Comparison of ENCODE assay signal across 27 mouse cellular contexts in the genomic region with DNA sequence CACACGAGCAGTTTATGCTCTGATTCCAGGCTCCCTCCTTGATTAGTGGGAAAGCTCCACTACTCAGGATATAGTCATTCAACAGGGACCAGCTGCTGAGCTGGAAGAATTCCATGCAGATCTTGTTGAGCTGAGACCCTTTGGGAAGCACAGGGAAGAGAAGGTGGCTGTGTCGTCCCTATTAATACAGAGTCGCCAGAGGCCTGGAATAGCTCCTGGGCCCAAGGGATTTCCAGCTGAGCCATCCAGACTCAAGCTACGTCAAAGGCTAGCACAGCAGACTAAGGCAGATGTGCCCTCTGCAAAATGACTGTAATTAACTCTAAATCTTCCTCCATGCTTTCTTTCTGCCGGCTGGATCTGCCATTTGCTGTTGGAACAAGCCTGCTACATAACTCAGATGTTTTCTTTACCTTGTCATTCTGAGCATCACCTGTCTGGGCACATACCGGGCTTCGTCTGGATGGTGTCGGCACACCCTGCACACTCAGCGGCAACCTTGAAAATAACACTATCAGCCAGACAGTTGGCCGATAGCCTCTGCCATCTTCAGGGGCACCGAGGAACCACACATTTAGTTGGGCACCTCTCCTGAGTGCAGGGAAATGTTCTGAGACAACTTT. TPM values are rescaled to one million over a fixed set of nuclear protein-coding genes. Genes with fewer than 3 reads are reported as not detected.
A peak's percentile ranks its signal among the peaks of the same experiment; 100 is the strongest.
DNase-seq lines count a peak whose midpoint lies in the region; ATAC-seq and TF ChIP-seq lines count a peak whose summit lies in the region.
"Had no signal": no experiment of that assay in that cellular context is flagged by ENCODE, and none has a peak within 500 bp of the region (broad histone marks: within the 10 kb centered on the region; RNA-seq: fewer than 3 reads in every experiment).

No protein-coding gene starts in this region.

- no peak overlapping the region for H3K4me2 ChIP-seq in midbrain, postnatal 0 days (ENCODE audit: low read depth, low read length, poor library complexity, severe bottlenecking)
- H3K4me2 ChIP-seq in midbrain, embryonic 16.5 days (ENCODE audit: low read length), result no peak overlapping the region
- no peak overlapping the region for H3K4me2 ChIP-seq in embryonic facial prominence, embryonic 12.5 days (replicated peaks)
- no peak overlapping the region for H3K4me2 ChIP-seq in limb, embryonic 15.5 days
- no peak overlapping the region for H3K4me2 ChIP-seq in liver, embryonic 12.5 days
- H3K4me2 ChIP-seq: hindbrain, embryonic 13.5 days; midbrain, embryonic 15.5 days; neural tube, embryonic 12.5 days had no signal

- no peak overlapping the region for H3K9ac ChIP-seq in midbrain, postnatal 0 days (replicated peaks; ENCODE audit: low read length, poor library complexity, severe bottlenecking)
- H3K9ac ChIP-seq in midbrain, embryonic 16.5 days (ENCODE audit: low read depth, low read length), result no peak overlapping the region
- H3K9ac ChIP-seq in embryonic facial prominence, embryonic 12.5 days, result no peak overlapping the region
- no peak overlapping the region for H3K9ac ChIP-seq in limb, embryonic 15.5 days
- H3K9ac ChIP-seq in liver, embryonic 12.5 days, result no peak overlapping the region
- H3K9ac ChIP-seq: hindbrain, embryonic 13.5 days; liver, embryonic 14.5 days; midbrain, embryonic 15.5 days; neural tube, embryonic 12.5 days had no signal

- no peak overlapping the region for H3K4me3 ChIP-seq in midbrain, postnatal 0 days (ENCODE audit: low read depth, low read length)
- no peak overlapping the region for H3K4me3 ChIP-seq in midbrain, embryonic 16.5 days (ENCODE audit: low read depth, low read length)
- H3K4me3 ChIP-seq in embryonic facial prominence, embryonic 12.5 days, result no peak overlapping the region
- no peak overlapping the region for H3K4me3 ChIP-seq in limb, embryonic 15.5 days
- H3K4me3 ChIP-seq in liver, embryonic 12.5 days, result no peak overlapping the region
- H3K4me3 ChIP-seq: hindbrain, embryonic 13.5 days; layer of hippocampus, adult 2 months; left cerebral cortex, adult 2 months; midbrain, embryonic 10.5 days; midbrain, embryonic 15.5 days; myocyte; neural tube, embryonic 12.5 days had no signal

- DNase-seq in heart, postnatal 4 days, result peak; percentile 35
- DNase-seq in heart, postnatal 25 days (ENCODE audit: low spot score), result no peak
- no peak for DNase-seq in midbrain, postnatal 0 days (ENCODE audit: low spot score)
- no peak for DNase-seq in right cerebral cortex, postnatal 14 days
- DNase-seq: adrenal gland, postnatal 36 days; cerebellum, adult 8-10 months; cerebellum, postnatal 25 days; heart, postnatal 14 days; kidney, adult 11 months; kidney, postnatal 25 days; lung, adult 2 months; lung, postnatal 14 days had no signal

- intact Hi-C loops in heart, postnatal 25 days (cut with DNase I), result loop anchor here (10.0 kb wide), 1 partner anchor 236 kb away; no protein-coding TSS in a partner anchor

- no peaks in the 10 kb centered on the region for H3K36me3 ChIP-seq in midbrain, postnatal 0 days (ENCODE audit: insufficient read depth, low read length)
- no peaks in the 10 kb centered on the region for H3K36me3 ChIP-seq in midbrain, embryonic 16.5 days (ENCODE audit: control insufficient read depth, insufficient read depth, low read length)
- H3K36me3 ChIP-seq in embryonic facial prominence, embryonic 12.5 days, result 0 out of 2 replicates have a peak, but pooled peaks cover 11% of the 10 kb centered on the region
- peaks cover 8% of the 10 kb centered on the region for H3K36me3 ChIP-seq in limb, embryonic 15.5 days
- H3K36me3 ChIP-seq in liver, embryonic 12.5 days, result 0 out of 2 replicates have a peak, but pooled peaks cover 3% of the 10 kb centered on the region
- H3K36me3 ChIP-seq: midbrain, embryonic 15.5 days had no signal

- no peaks in the 10 kb centered on the region for H3K9me3 ChIP-seq in midbrain, postnatal 0 days (ENCODE audit: low read length)
- H3K9me3 ChIP-seq in midbrain, embryonic 16.5 days (replicated peaks; ENCODE audit: control insufficient read depth, low read length, poor library complexity, severe bottlenecking), result no peaks in the 10 kb centered on the region
- no peaks in the 10 kb centered on the region for H3K9me3 ChIP-seq in embryonic facial prominence, embryonic 12.5 days
- no peaks in the 10 kb centered on the region for H3K9me3 ChIP-seq in limb, embryonic 15.5 days
- H3K9me3 ChIP-seq in liver, embryonic 12.5 days (replicated peaks), result no peaks in the 10 kb centered on the region
- H3K9me3 ChIP-seq: hindbrain, embryonic 13.5 days; midbrain, embryonic 10.5 days; midbrain, embryonic 15.5 days; neural tube, embryonic 12.5 days had no signal

- no peak overlapping the region for H3K27ac ChIP-seq in midbrain, postnatal 0 days (ENCODE audit: low read depth, low read length)
- H3K27ac ChIP-seq in midbrain, embryonic 16.5 days (ENCODE audit: low read length), result no peak overlapping the region
- H3K27ac ChIP-seq in embryonic facial prominence, embryonic 12.5 days, result 0 out of 2 replicates have a peak overlapping the region, but pooled peaks have one; percentile 23
- H3K27ac ChIP-seq in limb, embryonic 15.5 days, result peak overlapping the region; percentile 75
- H3K27ac ChIP-seq in liver, embryonic 12.5 days, result no peak overlapping the region
- H3K27ac ChIP-seq: hindbrain, embryonic 13.5 days; layer of hippocampus, adult 2 months; left cerebral cortex, adult 2 months; liver, embryonic 14.5 days; midbrain, embryonic 10.5 days; midbrain, embryonic 15.5 days; neural tube, embryonic 12.5 days had no signal

- H3K4me1 ChIP-seq in midbrain, postnatal 0 days (ENCODE audit: insufficient read depth, low read length), result no peaks in the 10 kb centered on the region
- H3K4me1 ChIP-seq in midbrain, embryonic 16.5 days (ENCODE audit: control insufficient read depth, insufficient read depth, low read length), result no peaks in the 10 kb centered on the region
- H3K4me1 ChIP-seq in embryonic facial prominence, embryonic 12.5 days, result peaks cover 13% of the 10 kb centered on the region
- H3K4me1 ChIP-seq in limb, embryonic 15.5 days, result peaks cover 27% of the 10 kb centered on the region
- H3K4me1 ChIP-seq in liver, embryonic 12.5 days, result 0 out of 2 replicates have a peak, but pooled peaks cover 4% of the 10 kb centered on the region
- H3K4me1 ChIP-seq: neural tube, embryonic 12.5 days had no signal

- ATAC-seq in midbrain, postnatal 0 days (ENCODE audit: low FRiP score), result no peak
- no peak for ATAC-seq in midbrain, embryonic 16.5 days
- no peak for ATAC-seq in embryonic facial prominence, embryonic 12.5 days (ENCODE audit: insufficient number of reproducible peaks, insufficient read depth, low FRiP score, low TSS enrichment)
- ATAC-seq in limb, embryonic 15.5 days (ENCODE audit: insufficient number of reproducible peaks, low FRiP score, low TSS enrichment, low read depth), result no peak
- ATAC-seq in liver, embryonic 12.5 days, result no peak
- ATAC-seq: CD4-positive, CD25-positive, alpha-beta regulatory T cell, adult 4 months; forebrain, embryonic 16.5 days; inflammation-experienced regulatory T-cells, adult 6 months; midbrain, embryonic 15.5 days had no signal

- H3K27me3 ChIP-seq in midbrain, postnatal 0 days (ENCODE audit: insufficient read depth, low read length), result no peaks in the 10 kb centered on the region
- no peaks in the 10 kb centered on the region for H3K27me3 ChIP-seq in midbrain, embryonic 16.5 days (ENCODE audit: control insufficient read depth, insufficient read depth, low read depth, low read length)
- no peaks in the 10 kb centered on the region for H3K27me3 ChIP-seq in embryonic facial prominence, embryonic 12.5 days
- H3K27me3 ChIP-seq in limb, embryonic 15.5 days, result no peaks in the 10 kb centered on the region
- H3K27me3 ChIP-seq in liver, embryonic 12.5 days (replicated peaks), result no peaks in the 10 kb centered on the region
- H3K27me3 ChIP-seq: hindbrain, embryonic 13.5 days; midbrain, embryonic 15.5 days; neural tube, embryonic 12.5 days had no signal

- peak; percentile 40 for TF ChIP-seq CTCF in midbrain, postnatal 0 days (IDR thresholded peaks at IDR 0.05)

- 77% methylated on average over 11 of the region's 11 CpGs for WGBS in midbrain, postnatal 0 days
- 71% methylated on average over 11 of the region's 11 CpGs for WGBS in midbrain, embryonic 16.5 days
- WGBS in embryonic facial prominence, embryonic 12.5 days, result 71% methylated on average over 11 of the region's 11 CpGs
- WGBS in limb, embryonic 15.5 days, result 56% methylated on average over 11 of the region's 11 CpGs
- 80% methylated on average over 11 of the region's 11 CpGs for WGBS in liver, embryonic 12.5 days (ENCODE audit: insufficient replicate concordance)

RNA-seq across cellular contexts. Expression of gene Sh3pxd2a, which starts 36.3 kb away (rescaled TPM):
- 10 to 100 TPM; 91.0 to 95.1 TPM for total RNA-seq in heart, postnatal 4 days (2021)
- 10 to 100 TPM; 63.5 to 63.6 TPM for total RNA-seq in heart, postnatal 25 days (2021)
- 21.0 and 27.4 TPM in 2 replicates for total RNA-seq in midbrain, postnatal 0 days (2014; rRNA removed)
- 1.2 and 1.5 TPM in 2 replicates for polyA plus RNA-seq in midbrain, postnatal 0 days (2015; fragmentation: Nextera tagmentation; extraction: Ambion mirVana)
- polyA plus RNA-seq in midbrain, embryonic 16.5 days (2015; fragmentation: Nextera tagmentation; extraction: Ambion mirVana), result 1.5 and 1.8 TPM in 2 replicates
- polyA plus RNA-seq in embryonic facial prominence, embryonic 12.5 days (2016; fragmentation: Nextera tagmentation; extraction: Ambion mirVana), result 8.2 and 8.4 TPM in 2 replicates
- 12.2 and 12.4 TPM in 2 replicates for polyA plus RNA-seq in limb, embryonic 15.5 days (2015; fragmentation: Nextera tagmentation; extraction: Ambion mirVana)
- polyA plus RNA-seq in liver, embryonic 12.5 days (2016; fragmentation: Nextera tagmentation; extraction: Ambion mirVana), result 1.1 and 1.6 TPM in 2 replicates

RNA-seq across cellular contexts. Expression of gene Stn1, which starts 36.8 kb away (rescaled TPM):
- 10 to 100 TPM; 23.1 to 26.3 TPM for total RNA-seq in heart, postnatal 4 days (2021)
- total RNA-seq in heart, postnatal 25 days (2021), result 10 to 100 TPM; 17.8 to 18.9 TPM
- total RNA-seq in midbrain, postnatal 0 days (2014; rRNA removed), result 16.3 and 28.1 TPM in 2 replicates
- polyA plus RNA-seq in midbrain, postnatal 0 days (2015; fragmentation: Nextera tagmentation; extraction: Ambion mirVana), result 19.5 and 22.2 TPM in 2 replicates
- polyA plus RNA-seq in midbrain, embryonic 16.5 days (2015; fragmentation: Nextera tagmentation; extraction: Ambion mirVana), result 23.4 and 24.0 TPM in 2 replicates
- polyA plus RNA-seq in embryonic facial prominence, embryonic 12.5 days (2016; fragmentation: Nextera tagmentation; extraction: Ambion mirVana), result 58.5 and 59.1 TPM in 2 replicates
- 52.2 and 52.7 TPM in 2 replicates for polyA plus RNA-seq in limb, embryonic 15.5 days (2015; fragmentation: Nextera tagmentation; extraction: Ambion mirVana)
- polyA plus RNA-seq in liver, embryonic 12.5 days (2016; fragmentation: Nextera tagmentation; extraction: Ambion mirVana), result 17.4 TPM in 2 replicates

Comparison
In these comparisons a context has a peak if more than half of its experiments do, and no peak if none do; other contexts are left out.
1. H3K27ac ChIP-seq: peak in embryonic facial prominence, embryonic 12.5 days (single experiment) and limb, embryonic 15.5 days (single experiment); none in midbrain, postnatal 0 days (single experiment), midbrain, embryonic 16.5 days (single experiment) and liver, embryonic 12.5 days (single experiment).